Mouse (Mus musculus): ENCODE measurements at regions not wholly inside any gene's neighbourhood (a gene's known extent, or its start where the extent isn't known, plus 50 kb on each side); places are given as distances from the start of the nearest gene placed in this dataset.

DNA sequence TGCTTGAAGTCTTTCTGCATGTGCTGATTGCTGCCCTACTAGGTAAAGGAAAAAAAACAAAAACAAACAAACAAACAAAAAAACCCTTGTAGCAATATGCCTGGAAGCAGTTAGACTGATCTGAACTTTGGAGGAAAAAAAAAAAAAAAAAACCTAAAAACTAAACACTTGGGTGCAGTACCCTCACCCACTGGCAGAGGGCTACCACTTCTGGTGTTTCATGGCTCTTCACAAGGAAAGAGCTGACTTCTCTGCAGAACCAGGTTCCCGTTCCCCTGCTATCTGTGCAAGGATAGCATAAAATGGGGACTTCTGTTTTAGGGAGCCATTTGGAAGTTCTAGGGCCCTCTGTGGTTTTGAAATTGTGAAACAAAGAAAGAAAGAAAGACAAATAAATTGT, 52.2 kb upstream of the Otud4 start:
- intact Hi-C loops (cut with DNase I) = loop anchor here (5.0 kb wide), 2 partner anchors 1350 to 1525 kb away; no protein-coding TSS in a partner anchor
- peak; percentile 16 to 34 for DNase-seq (ENCODE audit: low spot score in 2 of 2)

DNA sequence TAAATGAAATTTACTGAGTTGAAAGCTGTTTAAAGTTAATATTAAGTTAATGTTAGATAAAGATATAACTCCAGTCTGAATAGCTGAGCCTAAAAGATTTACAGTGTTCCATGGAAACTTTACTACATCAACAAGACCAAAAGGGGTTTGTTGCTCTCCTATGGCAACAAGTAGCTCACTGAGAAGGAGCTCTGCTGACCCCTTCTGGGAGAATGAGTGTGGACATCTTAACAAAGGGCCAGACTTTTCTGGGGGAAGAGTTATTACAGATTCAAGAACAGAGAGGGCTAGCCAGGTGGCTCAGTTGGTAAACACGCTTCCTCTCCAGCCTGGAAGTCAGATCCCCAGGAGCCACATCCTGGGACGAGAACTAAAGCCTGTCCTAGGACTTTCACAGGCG, 54.5 kb upstream of the Otud4 start:
- intact Hi-C loops (cut with DNase I) = loop anchor here (5.0 kb wide), 2 partner anchors 1348 to 1523 kb away; no protein-coding TSS in a partner anchor
- DNase-seq (ENCODE audit: low spot score in 2 of 2) = peak; percentile 37 to 69

DNA sequence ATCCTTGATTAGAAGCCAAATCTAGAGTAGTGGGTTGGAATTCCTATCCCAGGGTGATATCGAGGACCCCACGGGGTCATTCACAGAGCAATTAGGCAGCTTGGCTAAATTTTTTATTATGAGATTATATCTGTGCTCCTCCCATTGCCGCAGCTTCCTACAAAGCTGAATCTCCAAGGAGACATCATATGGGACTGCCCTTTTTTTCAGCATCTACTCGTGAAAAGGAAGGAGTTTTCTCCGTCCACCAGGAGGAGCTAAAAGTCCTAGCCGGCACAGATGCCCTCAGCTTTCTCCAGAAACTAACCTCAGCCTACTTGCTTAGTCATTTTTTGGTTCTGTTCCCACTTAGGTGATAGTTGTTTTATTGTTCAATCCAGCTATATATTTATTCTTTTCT, 56.1 kb upstream of the Otud4 start:
- intact Hi-C loops (cut with DNase I) = loop anchor here (1.0 kb wide), 1 partner anchor 286 kb away; no protein-coding TSS in a partner anchor
- DNase-seq (ENCODE audit: low spot score in 2 of 2) = peak in 1 of 2 experiments; percentile 25

DNA sequence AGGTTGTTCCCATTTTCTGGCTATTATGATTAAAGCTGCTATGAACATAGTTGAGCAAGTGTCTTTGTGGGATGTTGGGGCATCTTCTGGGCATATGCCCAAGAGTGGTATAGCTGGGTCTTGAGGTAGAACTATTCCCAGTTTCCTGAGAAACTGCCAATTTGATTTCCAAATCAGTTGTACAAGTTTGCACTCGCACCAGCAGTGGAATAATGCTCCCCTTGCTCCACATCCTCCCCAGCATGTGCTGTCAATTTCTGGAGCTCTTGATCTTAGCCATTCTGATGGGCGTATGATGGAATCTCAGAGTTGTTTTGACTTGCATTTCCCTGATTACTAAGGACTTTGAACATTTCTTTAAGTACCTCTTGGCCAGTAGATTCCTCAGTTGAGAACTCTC, 57.2 kb upstream of the Otud4 start:
- intact Hi-C loops (cut with DNase I) = no loop called here

DNA sequence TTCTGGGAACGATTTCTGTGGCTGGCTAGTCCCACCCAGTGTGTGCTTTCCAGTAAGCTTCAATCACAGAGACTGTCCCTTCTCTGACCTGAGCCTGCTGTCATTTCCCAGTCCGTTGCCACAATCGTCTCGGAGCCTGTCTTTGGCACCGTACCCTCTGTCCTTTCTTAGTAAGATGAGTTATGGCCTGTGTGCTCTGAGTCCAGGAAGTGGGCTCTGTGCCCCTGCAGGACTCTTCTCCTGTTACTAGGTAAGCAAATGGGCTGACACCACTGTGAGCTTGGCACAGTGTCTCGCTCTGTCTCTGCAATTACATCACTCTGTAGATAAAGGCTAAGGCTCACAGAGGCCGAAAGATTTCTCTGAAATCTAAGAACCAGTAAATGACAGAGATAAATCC, 63.3 kb upstream of the Otud4 start:
- intact Hi-C loops (cut with DNase I) = no loop called here

More for the DNA sequence above, 57.2 kb upstream of the Otud4 start:
- DNase-seq (ENCODE audit: low spot score in 2 of 2) = no peak

DNA sequence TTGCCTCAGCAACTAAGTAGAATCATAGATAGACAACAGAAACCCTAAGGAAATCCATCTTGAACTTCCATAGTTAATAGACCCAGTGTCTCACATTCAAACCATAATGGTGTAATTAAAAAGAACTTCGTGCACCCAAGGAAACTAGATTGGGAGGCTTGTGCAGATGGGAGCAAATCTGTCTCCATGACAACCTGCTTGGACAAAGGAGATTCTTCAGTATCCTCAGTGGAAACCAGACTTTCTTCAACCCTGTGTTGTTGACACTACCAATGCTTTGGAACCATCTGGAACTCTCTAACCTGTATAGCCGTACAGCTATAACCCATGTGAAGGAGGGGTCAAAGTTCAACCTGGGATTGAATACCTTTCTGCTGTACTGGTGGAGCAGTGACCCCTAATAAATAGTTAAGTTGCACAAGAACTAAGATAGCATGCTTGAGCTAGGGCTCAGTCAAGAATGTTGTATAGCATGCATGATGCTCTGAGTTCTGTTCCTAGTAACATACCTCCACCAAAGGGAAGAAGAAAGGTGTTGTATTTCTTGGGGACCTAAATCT, 64.2 kb upstream of the Otud4 start:
- intact Hi-C loops (cut with DNase I) = no loop called here
- no peak for DNase-seq (ENCODE audit: low spot score in 2 of 2)

More for the DNA sequence above, 63.3 kb upstream of the Otud4 start:
- DNase-seq (ENCODE audit: low spot score in 2 of 2) = no peak

GRCm38 (mm10) chr8:79573491-79573890, 65.9 kb upstream of the Otud4 start:
- no peak for DNase-seq (ENCODE audit: low spot score in 2 of 2)
- intact Hi-C loops (cut with DNase I) = no loop called here

DNA sequence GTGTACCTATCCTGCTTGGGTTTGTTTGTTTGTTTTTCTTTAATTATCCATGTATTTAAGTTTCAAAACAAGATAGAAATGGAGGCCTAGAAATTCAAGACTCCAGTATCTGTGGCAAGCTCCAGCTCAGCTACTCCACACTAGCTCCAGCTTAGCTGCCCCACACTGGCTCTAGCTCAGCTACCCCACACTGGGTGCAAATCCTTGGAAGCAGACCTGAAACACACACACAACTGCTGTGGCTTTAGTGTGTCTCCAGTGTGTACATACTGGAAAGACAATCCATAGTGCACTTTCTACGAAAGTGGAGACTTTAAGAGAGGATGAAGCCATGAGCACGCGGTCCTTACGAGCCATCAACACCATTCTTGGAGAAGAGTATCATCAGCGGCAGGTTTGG, 66.9 kb upstream of the Otud4 start:
- DNase-seq (ENCODE audit: low spot score in 2 of 2) = no peak
- intact Hi-C loops (cut with DNase I) = no loop called here

DNA sequence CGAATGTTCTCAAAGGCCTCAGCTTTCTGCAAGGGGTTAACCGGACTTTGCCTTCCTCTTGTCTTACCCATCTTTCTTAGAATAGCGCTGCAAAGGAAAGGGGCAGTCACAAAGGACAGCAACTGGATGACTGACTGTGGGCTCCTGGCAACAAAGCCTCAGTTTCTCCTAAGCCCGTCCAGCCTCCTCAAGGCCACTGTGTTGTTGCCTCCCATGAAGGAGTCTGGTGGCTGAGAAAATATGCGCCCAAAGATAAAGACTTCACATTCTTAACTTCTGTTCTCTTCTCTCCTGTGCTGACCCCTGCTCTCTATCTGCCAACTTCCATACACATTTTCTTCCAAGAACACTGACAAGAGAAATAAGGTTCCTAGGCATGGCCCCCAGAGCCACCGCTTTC, 76.3 kb upstream of the Otud4 start:
- intact Hi-C loops (cut with DNase I) = no loop called here
- no peak for DNase-seq (ENCODE audit: low spot score in 2 of 2)

DNA sequence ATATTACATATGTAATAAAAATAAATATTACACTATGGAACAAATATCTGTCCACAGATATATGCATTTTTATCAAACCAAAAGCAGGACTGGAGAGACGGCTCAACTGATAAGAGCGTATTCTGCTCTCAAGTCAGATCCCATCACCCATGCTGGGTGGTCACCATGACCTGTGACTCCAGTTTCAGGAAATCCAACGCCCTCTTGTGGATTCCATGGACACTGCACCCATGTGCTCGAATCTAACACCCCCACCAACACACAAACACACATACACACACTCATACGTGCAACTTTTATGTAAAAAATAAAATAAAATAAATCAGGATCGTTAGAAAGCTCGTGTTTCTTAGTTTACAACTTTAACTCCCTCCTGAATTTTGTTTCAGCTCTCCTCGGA, 76.7 kb upstream of the Otud4 start:
- no peak for DNase-seq (ENCODE audit: low spot score in 2 of 2)
- intact Hi-C loops (cut with DNase I) = no loop called here

GRCm38 (mm10) chr8:79562071-79562581, 77.3 kb upstream of the Otud4 start:
- peak; percentile 20 to 33 for DNase-seq (ENCODE audit: low spot score in 2 of 2)

GRCm38 (mm10) chr8:79561269-79562063, 78.0 kb upstream of the Otud4 start:
- intact Hi-C loops (cut with DNase I) = no loop called here
- no peak for DNase-seq (ENCODE audit: low spot score in 2 of 2)

More at GRCm38 (mm10) chr8:79562071-79562581, 77.3 kb upstream of the Otud4 start:
- intact Hi-C loops (cut with DNase I) = no loop called here

- DNase-seq (ENCODE audit: low spot score in 2 of 2) = peak in 1 of 2 experiments; percentile 69
- intact Hi-C loops (cut with DNase I) = no loop called here
Measured at GRCm38 (mm10) chr8:79559516-79559915, 79.9 kb upstream of the Otud4 start.

GRCm38 (mm10) chr8:79554311-79554710, 85.1 kb upstream of the Otud4 start:
- DNase-seq (ENCODE audit: low spot score in 2 of 2) = no peak
- intact Hi-C loops (cut with DNase I) = no loop called here

DNA sequence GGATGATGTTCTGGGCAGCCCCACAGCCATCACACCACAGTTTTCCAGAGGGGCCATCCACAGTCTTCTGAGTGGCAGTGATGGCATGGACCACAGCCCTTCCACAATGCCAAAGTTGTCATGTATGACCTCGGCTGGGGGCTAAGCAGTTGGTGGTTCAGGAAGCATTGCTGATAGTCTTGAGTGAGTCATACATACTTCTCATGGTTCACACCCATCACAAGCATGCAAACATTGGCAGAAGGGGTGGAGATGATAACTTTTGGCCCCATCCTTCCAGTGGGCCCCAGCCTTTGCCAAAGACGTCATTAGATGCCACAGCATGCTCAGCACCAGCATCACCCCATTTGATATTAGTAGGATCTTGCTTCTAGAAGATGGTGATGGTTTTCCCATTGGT, 89.3 kb upstream of the Otud4 start:
- DNase-seq (ENCODE audit: low spot score in 2 of 2) = no peak
- intact Hi-C loops (cut with DNase I) = no loop called here

DNA sequence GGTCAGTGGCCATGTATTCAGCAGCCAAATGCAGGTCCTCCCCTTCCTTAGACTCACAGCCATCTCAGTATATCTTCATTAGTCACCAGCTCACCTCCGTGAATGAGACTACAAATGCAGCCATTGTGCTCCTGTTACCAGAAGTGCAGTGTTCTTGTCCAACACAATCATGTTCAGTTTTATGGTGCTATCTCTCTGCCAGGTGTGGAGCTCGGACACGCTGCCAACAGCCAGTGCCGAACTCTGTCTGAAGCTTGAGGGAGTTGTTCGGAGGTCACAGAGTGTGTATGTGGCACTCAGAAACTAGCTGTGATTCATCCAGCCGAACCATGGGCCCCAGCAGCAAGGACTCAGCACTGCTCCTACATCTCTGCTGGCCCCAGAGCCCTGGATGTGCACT, 91.3 kb upstream of the Otud4 start:
- intact Hi-C loops (cut with DNase I) = no loop called here
- no peak for DNase-seq (ENCODE audit: low spot score in 2 of 2)

GRCm38 (mm10) chr8:79545866-79546373, 93.5 kb upstream of the Otud4 start:
- intact Hi-C loops (cut with DNase I) = no loop called here
- DNase-seq (ENCODE audit: low spot score in 2 of 2) = no peak

- intact Hi-C loops (cut with DNase I) = no loop called here
Measured at GRCm38 (mm10) chr8:79542461-79542860, 97.0 kb upstream of the Otud4 start.

DNA sequence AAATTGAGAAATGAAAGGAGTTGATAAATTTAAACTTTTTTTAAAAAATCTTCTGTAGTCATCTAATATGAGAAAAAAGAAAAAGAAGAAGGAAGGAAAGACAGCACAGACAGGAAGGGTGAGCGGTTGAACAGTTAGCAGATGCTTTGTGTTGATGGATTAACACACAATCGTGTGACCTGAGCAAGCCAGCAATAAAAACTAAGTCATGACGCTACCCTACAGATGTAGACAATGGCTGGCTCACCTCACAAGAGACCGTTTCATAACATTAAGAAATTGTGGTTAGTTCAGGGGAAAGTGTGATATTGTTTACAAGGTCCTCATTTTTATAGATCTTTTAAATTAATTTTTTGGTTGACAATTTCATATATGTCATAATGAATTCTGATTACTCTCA, 99.4 kb upstream of the Otud4 start:
- intact Hi-C loops (cut with DNase I) = no loop called here

More at GRCm38 (mm10) chr8:79542461-79542860, 97.0 kb upstream of the Otud4 start:
- DNase-seq (ENCODE audit: low spot score in 2 of 2) = no peak

GRCm38 (mm10) chr8:79534271-79534889, 105.0 kb upstream of the Otud4 start:
- DNase-seq (ENCODE audit: low spot score in 2 of 2) = peak; percentile 40 to 48
- intact Hi-C loops (cut with DNase I) = no loop called here

More for the DNA sequence above, 99.4 kb upstream of the Otud4 start:
- DNase-seq (ENCODE audit: low spot score in 2 of 2) = no peak

All from left cerebral cortex, postnatal 25 days (tissue).